Mouse (Mus musculus) kidney, postnatal 0 days (tissue): ENCODE measurements at regions not wholly inside any gene's neighbourhood (a gene's known extent, or its start where the extent isn't known, plus 50 kb on each side); places are given as distances from the start of the nearest gene placed in this dataset.
A peak's percentile ranks its signal among the peaks of the same experiment; 100 is the strongest.

ENCODE experiments used
- ATAC-seq: fragments of 200-750 bp; cut with Nextera tagmentation; replicated peaks from 2 replicates; pipeline ENCODE4 v1.8.0; 2017; ENCODE audit warnings: low read depth, moderate number of reproducible peaks, moderate TSS enrichment, moderate library complexity; ENCODE audit not compliant: low FRiP score
- DNase-seq: peaks from one replicate; pipeline ENCODE4 v3.0.0-alpha.2; 2016; ENCODE audit warnings: low spot score
- H3K27ac ChIP-seq: fragments of 300-500 bp; sonication (generic); 2 replicates; pipeline ENCODE4 v1.5.1; 2014; ENCODE audit warnings: mild to moderate bottlenecking
- H3K27me3 ChIP-seq: fragments of 300-500 bp; sonication (generic); 2 replicates; pipeline ENCODE4 v1.6.1; 2014; ENCODE audit warnings: low read length, mixed read lengths; ENCODE audit not compliant: insufficient read depth
- H3K36me3 ChIP-seq: fragments of 300-500 bp; sonication (generic); 2 replicates; pipeline ENCODE4 v1.6.1; 2014; ENCODE audit warnings: low read length, mixed read lengths; ENCODE audit not compliant: insufficient read depth
- H3K4me1 ChIP-seq: fragments of 300-500 bp; sonication (generic); replicated peaks from 2 replicates; pipeline ENCODE4 v1.6.1; 2014; ENCODE audit warnings: antibody characterized with exemption, low read length, mixed read lengths; ENCODE audit not compliant: insufficient read depth
- H3K4me2 ChIP-seq: fragments of 300-500 bp; sonication (generic); 2 replicates; pipeline ENCODE4 v1.6.1; 2014; ENCODE audit warnings: mild to moderate bottlenecking, low read length, moderate library complexity, mixed read lengths
- H3K4me3 ChIP-seq: fragments of 300-500 bp; sonication (generic); replicated peaks from 2 replicates; pipeline ENCODE4 v1.5.1; 2014; ENCODE audit warnings: low read depth, low read length
- H3K9ac ChIP-seq: fragments of 300-500 bp; sonication (generic); 2 replicates; pipeline ENCODE4 v1.6.1; 2014; ENCODE audit warnings: low read depth, low read length
- H3K9me3 ChIP-seq: fragments of 300-500 bp; sonication (generic); replicated peaks from 2 replicates; pipeline ENCODE4 v1.6.1; 2016; ENCODE audit warnings: low read length, inconsistent platforms, mixed read lengths
- CTCF ChIP-seq: IDR thresholded peaks from 2 replicates; pipeline ENCODE4 v1.5.1; 2016; ENCODE audit warnings: antibody characterized with exemption, low read depth, mild to moderate bottlenecking, moderate library complexity
- WGBS: fragments of 180-500 bp; shearing (Covaris S2); extraction: QIAGEN DNeasy Blood & Tissue Kit; methylation state at CpG from one replicate; pipeline ENCODE4 v1.1.7; 2014; 5-methylcytosine and 5-hydroxymethylcytosine counted together

GRCm38 (mm10) chr7:37394965-37395426 lies 378.4 kb downstream of the Zfp536 start:
- no peak overlapping the region for H3K4me3 ChIP-seq
- H3K36me3 ChIP-seq = no peaks in the 10 kb centered on the region
- no peak overlapping the region for H3K4me2 ChIP-seq
- DNase-seq (no peak), ATAC-seq (no peak; the same call in 1 of the 2 replicates)
- TF ChIP-seq CTCF = no peak
- WGBS = 52% methylated on average over 8 of the region's 8 CpGs
- no peak overlapping the region for H3K27ac ChIP-seq
- H3K9me3 ChIP-seq = no peaks in the 10 kb centered on the region
- H3K4me1 ChIP-seq = no peaks in the 10 kb centered on the region
- H3K27me3 ChIP-seq = no peaks in the 10 kb centered on the region
- no peak overlapping the region for H3K9ac ChIP-seq

GRCm38 (mm10) chr7:37395881-37396513 lies 377.4 kb downstream of the Zfp536 start:
- Histone ChIP-seq H3K9ac (no peak overlapping the region), H3K27ac (no peak overlapping the region), H3K4me1 (no peaks in the 10 kb centered on the region), H3K9me3 (no peaks in the 10 kb centered on the region), H3K36me3 (no peaks in the 10 kb centered on the region), H3K27me3 (no peaks in the 10 kb centered on the region), H3K4me3 (no peak overlapping the region), H3K4me2 (no peak overlapping the region)
- WGBS = 55% methylated on average over 13 of the region's 13 CpGs
- no peak for DNase-seq
- ATAC-seq = no peak
- TF ChIP-seq CTCF = no peak

- H3K9me3 ChIP-seq = no peaks in the 10 kb centered on the region
- DNase-seq = no peak
- H3K36me3 ChIP-seq = no peaks in the 10 kb centered on the region
- no peak overlapping the region for H3K4me2 ChIP-seq
- no peaks in the 10 kb centered on the region for H3K27me3 ChIP-seq
- no peak overlapping the region for H3K27ac ChIP-seq
- ATAC-seq = no peak
- H3K4me3 ChIP-seq = no peak overlapping the region
- no peak overlapping the region for H3K9ac ChIP-seq
- TF ChIP-seq CTCF = no peak
- H3K4me1 ChIP-seq = no peaks in the 10 kb centered on the region
- WGBS = 93% methylated on average over 2 of the region's 2 CpGs
Observed at GRCm38 (mm10) chr7:37403483-37403882, 370.0 kb downstream of the Zfp536 start.

GRCm38 (mm10) chr7:37413350-37413749 lies 360.1 kb downstream of the Zfp536 start:
- no peak overlapping the region for H3K27ac ChIP-seq
- H3K4me3 ChIP-seq = no peak overlapping the region
- no peaks in the 10 kb centered on the region for H3K9me3 ChIP-seq
- H3K36me3 ChIP-seq = no peaks in the 10 kb centered on the region
- no peak for DNase-seq
- no peaks in the 10 kb centered on the region for H3K4me1 ChIP-seq
- no peak for ATAC-seq
- H3K27me3 ChIP-seq = no peaks in the 10 kb centered on the region
- H3K4me2 ChIP-seq = no peak overlapping the region
- H3K9ac ChIP-seq = no peak overlapping the region
- 55% methylated on average over 4 of the region's 4 CpGs for WGBS
- no peak for TF ChIP-seq CTCF

GRCm38 (mm10) chr7:37421704-37422103 lies 351.7 kb downstream of the Zfp536 start:
- no peaks in the 10 kb centered on the region for H3K27me3 ChIP-seq
- H3K4me3 ChIP-seq = no peak overlapping the region
- H3K9ac ChIP-seq = no peak overlapping the region
- H3K9me3 ChIP-seq = no peaks in the 10 kb centered on the region
- H3K27ac ChIP-seq = no peak overlapping the region
- no peaks in the 10 kb centered on the region for H3K36me3 ChIP-seq
- H3K4me1 ChIP-seq = no peaks in the 10 kb centered on the region
- no peak overlapping the region for H3K4me2 ChIP-seq
- WGBS = 69% methylated on average over 10 of the region's 10 CpGs
- DNase-seq (peak; percentile 22), ATAC-seq (no peak)
- peak; percentile 48 for TF ChIP-seq CTCF
